Mouse (Mus musculus) heart, postnatal 0 days (tissue): ENCODE results near the gene Slc4a1.

ENCODE experiments used
- CTCF ChIP-seq: IDR thresholded peaks from 2 replicates; pipeline ENCODE4 v1.5.1; 2016; ENCODE audit warnings: antibody characterized with exemption, control low read depth, low read depth
- EP300 ChIP-seq: IDR thresholded peaks from 2 replicates; pipeline ENCODE4 v1.6.1; 2016; ENCODE audit warnings: antibody characterized with exemption, low read depth

GRCm38 (mm10) chr11:102411061-102411460 is 45.1 kb upstream of the Slc4a1 start:
- TF ChIP-seq CTCF (no peak), EP300 (no peak)
